Mouse (Mus musculus): ENCODE measurements around the gene Stard7.

DNA sequence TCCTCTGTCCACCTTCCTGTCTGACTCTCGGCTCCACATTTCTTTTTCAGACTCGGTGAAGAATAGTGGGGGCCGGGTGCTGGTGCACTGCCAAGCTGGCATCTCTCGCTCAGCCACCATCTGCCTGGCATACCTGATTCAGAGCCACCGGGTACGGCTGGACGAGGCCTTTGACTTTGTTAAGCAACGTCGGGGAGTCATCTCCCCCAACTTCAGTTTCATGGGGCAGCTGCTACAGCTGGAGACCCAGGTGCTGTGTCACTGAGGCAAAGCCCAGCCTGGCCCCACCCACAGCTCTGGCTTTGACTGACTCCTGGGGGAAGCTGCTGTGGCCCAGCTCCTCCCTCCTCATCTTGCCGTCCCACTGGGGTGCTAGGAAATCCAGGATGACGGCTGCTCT is 67.5 kb downstream of the Stard7 start:
- TF ChIP-seq CTCF (IDR thresholded peaks at IDR 0.05; ENCODE audit: low read depth): no peak
- TF ChIP-seq EP300 (IDR thresholded peaks at IDR 0.05; ENCODE audit: low read depth): no peak

Data from heart, postnatal 0 days (tissue).